Mouse (Mus musculus) hematopoietic multipotent progenitor cell, adult 10-12 weeks (in vitro differentiated cells): Measurements from ENCODE around the gene Zfp53. TPM values are rescaled to one million over a fixed set of nuclear protein-coding genes. Genes with fewer than 3 reads are reported as not detected.

Experiments
- polyA plus RNA-seq: library from polyadenylated mRNA; stranded (reverse); fragments of >175 nt; gene quantifications from 2 replicates; pipeline ENCODE4 v1.2.3, GENCODE M21; 2012; ENCODE audit warnings: low replicate concordance

Gene Zfp53
- 3.5 and 3.7 TPM in 2 replicates for polyA plus RNA-seq

DNA sequence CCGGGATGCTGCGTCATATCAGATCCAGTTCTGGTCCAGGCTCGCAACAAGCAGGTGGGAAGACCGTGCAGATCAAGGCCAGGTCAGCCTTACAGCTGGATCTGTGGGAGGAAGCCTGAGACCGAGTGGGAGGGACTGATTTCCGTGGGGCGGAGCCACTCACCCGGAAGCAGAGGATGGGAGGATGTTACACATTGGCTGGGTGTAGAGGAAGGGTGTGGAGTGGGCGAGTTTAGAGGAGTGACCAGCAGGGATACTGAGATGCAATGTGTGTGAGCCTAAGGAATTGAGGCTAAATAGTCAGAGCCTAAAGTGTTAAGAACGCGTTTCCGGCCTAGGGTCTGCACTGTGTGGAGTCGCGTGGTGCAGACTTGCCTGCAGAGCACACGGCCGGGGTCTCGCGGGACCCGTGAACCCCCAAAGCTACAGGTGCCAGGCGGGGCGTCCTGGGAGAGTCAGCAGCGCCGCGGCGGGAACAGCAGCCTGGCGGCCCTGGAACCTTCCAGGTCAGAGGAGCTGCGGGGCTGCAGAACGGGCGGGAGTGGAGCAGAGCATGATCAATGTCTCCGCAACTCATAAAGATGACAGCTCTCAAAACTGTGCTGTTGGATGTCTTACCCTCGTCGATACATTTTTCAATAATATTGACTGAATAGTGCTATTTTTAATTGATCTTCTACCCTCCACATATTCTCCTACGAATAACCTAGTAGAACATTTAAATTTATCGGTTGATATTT, at the start of gene Zfp53:
TSS of gene Zfp53 (plus strand) at position 239 of the 740 bp plus-strand sequence.

DNA sequence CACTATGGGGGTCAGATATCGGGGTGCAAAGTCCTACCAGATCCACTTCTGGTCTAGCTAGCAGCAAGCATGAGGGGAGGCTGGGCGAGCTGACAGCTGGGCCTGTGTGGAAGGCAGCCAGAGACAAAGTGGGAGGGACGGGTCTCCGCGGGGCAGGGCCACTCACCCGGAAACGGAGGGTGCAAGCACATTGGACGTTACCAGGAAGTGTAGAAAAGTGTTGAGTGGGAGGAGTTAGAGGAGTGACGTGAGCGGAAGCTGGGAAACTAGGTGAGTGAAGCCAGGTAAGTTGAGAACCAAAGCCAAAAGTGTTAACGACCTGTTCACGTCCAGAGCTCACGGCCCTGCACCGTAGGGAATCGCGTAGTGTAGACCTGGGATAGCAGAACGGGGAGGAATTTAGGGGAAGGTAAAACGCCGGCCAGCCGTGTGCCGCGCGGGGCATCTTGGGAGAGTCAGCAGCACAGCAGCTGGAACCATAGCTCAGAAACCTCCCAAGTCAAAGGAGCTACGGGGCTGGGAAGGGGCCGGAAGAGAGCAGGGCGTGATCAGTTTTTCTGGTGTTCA, 38.6 kb upstream of the Zfp53 start, which contains the start of gene Zfp51:
TSS of gene Zfp51 (plus strand) at position 237 of the 567 bp plus-strand sequence.

GRCm38 (mm10) chr17:21535096-21536001, 46.6 kb downstream of the Zfp53 start, which contains the start of gene Zfp52:
Gene Zfp52, plus strand, starts transcription at chr17:21535539.

Other genes starting within 250 kb of the Zfp53 start
- gene Vmn1r235, start 232.6 kb upstream of the Zfp53 start, polyA plus RNA-seq = not detected in 2 replicates
- not detected in 2 replicates for gene Vmn1r236, start 206.1 kb upstream of the Zfp53 start, polyA plus RNA-seq
- not detected in 2 replicates for gene Vmn1r237, start 177.1 kb upstream of the Zfp53 start, polyA plus RNA-seq
- 0.73 and 2.6 TPM in 2 replicates for gene Zfp677, start 105.2 kb upstream of the Zfp53 start, polyA plus RNA-seq
- 0.52 TPM in 1 of 2 replicates, not detected in the other for gene Zfp54, start 65.8 kb upstream of the Zfp53 start, polyA plus RNA-seq
- 0.31 and 1.5 TPM in 2 replicates for gene Zfp51, start 38.6 kb upstream of the Zfp53 start, polyA plus RNA-seq
- 1.4 and 1.5 TPM in 2 replicates for gene Zfp52, start 46.5 kb downstream of the Zfp53 start, polyA plus RNA-seq
- gene Zfp948, start 78.0 kb downstream of the Zfp53 start, polyA plus RNA-seq = 0.18 and 0.57 TPM in 2 replicates
- 0.40 and 0.90 TPM in 2 replicates for gene Zfp983, start 161.6 kb downstream of the Zfp53 start, polyA plus RNA-seq
- not detected in 2 replicates for gene Gm10226, start 202.9 kb downstream of the Zfp53 start, polyA plus RNA-seq
- 0.52 and 1.4 TPM in 2 replicates for gene Zfp760, start 218.7 kb downstream of the Zfp53 start, polyA plus RNA-seq
- 1.5 and 3.7 TPM in 2 replicates for gene Zfp229, start 241.8 kb downstream of the Zfp53 start, polyA plus RNA-seq